Mouse (Mus musculus) retina, embryonic 14.5 days (tissue): ENCODE measurements around the gene Arg1.

ENCODE experiments used
- DNase-seq: peaks from one replicate; pipeline ENCODE4 v3.0.0-alpha.2; 2015; ENCODE audit warnings: low spot score

Arg1 gene

GRCm38 (mm10) chr10:24926962-24927720 is at the start of gene Arg1:
Arg1 (minus strand) TSS chr10:24927484.
- DNase-seq, result peak; percentile 53

GRCm38 (mm10) chr10:24973845-24974514 is 46.7 kb upstream of the Arg1 start:
- no peak for DNase-seq

- no peak for DNase-seq
Observed at GRCm38 (mm10) chr10:24973385-24973784, 46.1 kb upstream of the Arg1 start.

- DNase-seq, result no peak
Observed at GRCm38 (mm10) chr10:24972923-24973322, 45.6 kb upstream of the Arg1 start.

- DNase-seq, result no peak
Observed at GRCm38 (mm10) chr10:24965821-24966550, 38.7 kb upstream of the Arg1 start.

- DNase-seq, result peak; percentile 63
Observed at GRCm38 (mm10) chr10:24961889-24962288, 34.6 kb upstream of the Arg1 start.

- DNase-seq, result peak; percentile 80
Observed at GRCm38 (mm10) chr10:24961112-24961511, 33.8 kb upstream of the Arg1 start.

- peak; percentile 65 for DNase-seq
Observed at GRCm38 (mm10) chr10:24959043-24959916, 32.0 kb upstream of the Arg1 start.

- no peak for DNase-seq
Observed at GRCm38 (mm10) chr10:24958280-24959042, 31.2 kb upstream of the Arg1 start.

- DNase-seq, result no peak
Observed at GRCm38 (mm10) chr10:24953876-24954275, 26.6 kb upstream of the Arg1 start.

GRCm38 (mm10) chr10:24952549-24952948 is 25.3 kb upstream of the Arg1 start:
- DNase-seq, result no peak

- no peak for DNase-seq
Observed at GRCm38 (mm10) chr10:24951575-24951974, 24.3 kb upstream of the Arg1 start.

- DNase-seq, result no peak
Observed at GRCm38 (mm10) chr10:24950223-24950622, 22.9 kb upstream of the Arg1 start.

GRCm38 (mm10) chr10:24948278-24948677 is 21.0 kb upstream of the Arg1 start:
- DNase-seq, result no peak

GRCm38 (mm10) chr10:24947871-24948270 is 20.6 kb upstream of the Arg1 start:
- DNase-seq, result no peak

GRCm38 (mm10) chr10:24930143-24930542 is 2.9 kb upstream of the Arg1 start:
- DNase-seq, result no peak

GRCm38 (mm10) chr10:24928072-24928471 is 788 bp upstream of the Arg1 start:
- DNase-seq, result peak; percentile 64

GRCm38 (mm10) chr10:24926380-24926779 is 904 bp downstream of the Arg1 start:
- no peak for DNase-seq

- DNase-seq, result no peak
Observed at GRCm38 (mm10) chr10:24924296-24924695, 3.0 kb downstream of the Arg1 start.

GRCm38 (mm10) chr10:24922977-24923376 is 4.3 kb downstream of the Arg1 start:
- no peak for DNase-seq

- DNase-seq, result no peak
Observed at GRCm38 (mm10) chr10:24915486-24915885, 11.8 kb downstream of the Arg1 start.
